ENCODE assay signal across 32 mouse cellular contexts in genomic region chr5:140093489-140093888, GRCm38 (mm10).
A peak's percentile ranks its signal among the peaks of the same experiment; 100 is the strongest.
DNase-seq lines count a peak whose midpoint lies in the region; ATAC-seq and TF ChIP-seq lines count a peak whose summit lies in the region.
"Had no signal": no experiment of that assay in that cellular context is flagged by ENCODE, and none has a peak within 500 bp of the region (broad histone marks: within the 10 kb centered on the region; RNA-seq: fewer than 3 reads in every experiment).

No protein-coding gene starts in this region.

- peak; percentile 23 to 48 for DNase-seq in cerebellum, adult 2 months
- no peak for DNase-seq in cerebellum, postnatal 4 days (ENCODE audit: low spot score in 2 of 2)
- no peak for DNase-seq in forebrain, embryonic 11.5 days (ENCODE audit: low spot score)
- peak; percentile 13 for DNase-seq in layer of hippocampus, adult 9-11 months
- no peak for DNase-seq in layer of hippocampus, adult 9-10 months (ENCODE audit: low spot score)
- DNase-seq: adrenal gland, adult 2 months; adrenal gland, postnatal 36 days; cerebellum, adult 11-12 months; gastrocnemius, postnatal 25 days; heart, adult 11 months; heart, postnatal 36 days; kidney, postnatal 36 days; layer of hippocampus, postnatal 36 days; right cerebral cortex, postnatal 4 days; thymus, adult 18-20 months; thymus, postnatal 25 days had no signal

- H3K27me3 ChIP-seq in cerebellum, adult 2 months (ENCODE audit: control insufficient read depth, insufficient read depth, low read length) = no peaks in the 10 kb centered on the region
- H3K27me3 ChIP-seq in forebrain, embryonic 13.5 days = no peaks in the 10 kb centered on the region
- no peaks in the 10 kb centered on the region for H3K27me3 ChIP-seq in forebrain, embryonic 11.5 days (ENCODE audit: control insufficient read depth, insufficient read depth, low read length)
- H3K27me3 ChIP-seq in forebrain, embryonic 16.5 days (replicated peaks; ENCODE audit: control insufficient read depth, insufficient read depth, low read length) = no peaks in the 10 kb centered on the region
- H3K27me3 ChIP-seq in intestine, embryonic 15.5 days (replicated peaks) = no peaks in the 10 kb centered on the region
- H3K27me3 ChIP-seq: CH12.LX; embryonic facial prominence, embryonic 15.5 days; limb, embryonic 13.5 days; lung, embryonic 15.5 days; midbrain, embryonic 15.5 days had no signal

- H3K4me1 ChIP-seq in cerebellum, adult 2 months (ENCODE audit: control insufficient read depth, insufficient read depth, low read length) = peaks cover 42% of the 10 kb centered on the region
- peaks cover 72% of the 10 kb centered on the region for H3K4me1 ChIP-seq in forebrain, embryonic 13.5 days
- no peaks in the 10 kb centered on the region for H3K4me1 ChIP-seq in forebrain, embryonic 11.5 days (replicated peaks; ENCODE audit: control insufficient read depth, insufficient read depth, low read length)
- H3K4me1 ChIP-seq in forebrain, embryonic 16.5 days (replicated peaks; ENCODE audit: control insufficient read depth, insufficient read depth, low read length) = peaks cover 48% of the 10 kb centered on the region
- H3K4me1 ChIP-seq in intestine, embryonic 15.5 days (replicated peaks) = no peaks in the 10 kb centered on the region
- H3K4me1 ChIP-seq: embryonic facial prominence, embryonic 10.5 days had no signal

- no peak overlapping the region for H3K27ac ChIP-seq in cerebellum, adult 2 months (ENCODE audit: insufficient read depth, low read length)
- H3K27ac ChIP-seq in forebrain, embryonic 13.5 days = peak overlapping the region; percentile 69
- H3K27ac ChIP-seq in forebrain, embryonic 11.5 days (ENCODE audit: low read depth, low read length) = no peak overlapping the region
- H3K27ac ChIP-seq in forebrain, embryonic 16.5 days (ENCODE audit: low read length) = peak overlapping the region; percentile 64
- H3K27ac ChIP-seq in intestine, embryonic 15.5 days = no peak overlapping the region
- H3K27ac ChIP-seq: embryonic facial prominence, embryonic 10.5 days; embryonic facial prominence, embryonic 15.5 days; hindbrain, embryonic 14.5 days; layer of hippocampus, adult 2 months; limb, embryonic 13.5 days; lung, embryonic 15.5 days; midbrain, embryonic 10.5 days; midbrain, embryonic 15.5 days; stomach, postnatal 0 days had no signal

- no peak overlapping the region for H3K9ac ChIP-seq in forebrain, embryonic 13.5 days
- no peak overlapping the region for H3K9ac ChIP-seq in forebrain, embryonic 11.5 days (ENCODE audit: low read length)
- H3K9ac ChIP-seq in forebrain, embryonic 16.5 days (replicated peaks; ENCODE audit: low read depth, low read length) = no peak overlapping the region
- H3K9ac ChIP-seq in intestine, embryonic 15.5 days = no peak overlapping the region
- H3K9ac ChIP-seq: embryonic facial prominence, embryonic 15.5 days; hindbrain, embryonic 14.5 days; limb, embryonic 13.5 days; lung, embryonic 15.5 days; midbrain, embryonic 15.5 days had no signal

- WGBS in cerebellum, adult 2 months = 73% methylated on average over 8 of the region's 8 CpGs
- WGBS in forebrain, embryonic 13.5 days = 73% methylated on average over 8 of the region's 8 CpGs
- WGBS in forebrain, embryonic 11.5 days = 91% methylated on average over 8 of the region's 8 CpGs
- WGBS in forebrain, embryonic 16.5 days = 52% methylated on average over 8 of the region's 8 CpGs
- 91% methylated on average over 8 of the region's 8 CpGs for WGBS in intestine, embryonic 15.5 days

- no peaks in the 10 kb centered on the region for H3K9me3 ChIP-seq in forebrain, embryonic 13.5 days (replicated peaks)
- H3K9me3 ChIP-seq in forebrain, embryonic 11.5 days (ENCODE audit: control insufficient read depth, low read length) = no peaks in the 10 kb centered on the region
- no peaks in the 10 kb centered on the region for H3K9me3 ChIP-seq in forebrain, embryonic 16.5 days (ENCODE audit: control insufficient read depth, low read length)
- H3K9me3 ChIP-seq in intestine, embryonic 15.5 days = no peaks in the 10 kb centered on the region
- H3K9me3 ChIP-seq: embryonic facial prominence, embryonic 10.5 days; embryonic facial prominence, embryonic 15.5 days; limb, embryonic 13.5 days; lung, embryonic 15.5 days; midbrain, embryonic 10.5 days; midbrain, embryonic 15.5 days had no signal

- H3K4me2 ChIP-seq in forebrain, embryonic 13.5 days = no peak overlapping the region
- H3K4me2 ChIP-seq in forebrain, embryonic 11.5 days (ENCODE audit: low read depth, low read length, severe bottlenecking) = no peak overlapping the region
- H3K4me2 ChIP-seq in forebrain, embryonic 16.5 days (ENCODE audit: low read length) = no peak overlapping the region
- H3K4me2 ChIP-seq in intestine, embryonic 15.5 days (replicated peaks) = no peak overlapping the region
- H3K4me2 ChIP-seq: embryonic facial prominence, embryonic 15.5 days; heart, embryonic 11.5 days; hindbrain, embryonic 14.5 days; limb, embryonic 13.5 days; liver, embryonic 11.5 days; lung, embryonic 15.5 days; midbrain, embryonic 15.5 days had no signal

- peaks cover 2% of the 10 kb centered on the region; the same call in 1 of the 2 replicates for H3K36me3 ChIP-seq in forebrain, embryonic 13.5 days (ENCODE audit: poor library complexity, severe bottlenecking)
- H3K36me3 ChIP-seq in forebrain, embryonic 11.5 days (ENCODE audit: control insufficient read depth, insufficient read depth, low read length) = no peaks in the 10 kb centered on the region
- H3K36me3 ChIP-seq in forebrain, embryonic 16.5 days (ENCODE audit: control insufficient read depth, insufficient read depth) = no peaks in the 10 kb centered on the region
- H3K36me3 ChIP-seq in intestine, embryonic 15.5 days = no peaks in the 10 kb centered on the region
- H3K36me3 ChIP-seq: midbrain, embryonic 15.5 days had no signal

- ATAC-seq in forebrain, embryonic 13.5 days = no peak
- ATAC-seq in forebrain, embryonic 11.5 days (replicated peaks; ENCODE audit: low FRiP score) = no peak
- ATAC-seq in forebrain, embryonic 16.5 days = peak; percentile 31; the same call in 1 of the 2 replicates
- no peak for ATAC-seq in intestine, embryonic 15.5 days
- ATAC-seq: activated CD4-positive, CD25-positive, alpha-beta regulatory T cell, adult 4 months; midbrain, embryonic 15.5 days had no signal

- TF ChIP-seq CTCF in cerebellum, adult 2 months (IDR thresholded peaks at IDR 0.05; ENCODE audit: borderline replicate concordance, insufficient read depth, low read depth, low read length) = no peak

- no peak overlapping the region for H3K4me3 ChIP-seq in cerebellum, adult 2 months (replicated peaks; ENCODE audit: insufficient read depth, low read depth, low read length)
- H3K4me3 ChIP-seq in forebrain, embryonic 13.5 days = no peak overlapping the region
- no peak overlapping the region for H3K4me3 ChIP-seq in forebrain, embryonic 11.5 days (ENCODE audit: low read depth, low read length)
- H3K4me3 ChIP-seq in forebrain, embryonic 16.5 days (replicated peaks; ENCODE audit: low read length) = no peak overlapping the region
- H3K4me3 ChIP-seq in intestine, embryonic 15.5 days (replicated peaks) = no peak overlapping the region
- H3K4me3 ChIP-seq: embryonic facial prominence, embryonic 10.5 days; embryonic facial prominence, embryonic 15.5 days; layer of hippocampus, adult 2 months; limb, embryonic 13.5 days; lung, embryonic 15.5 days; midbrain, embryonic 10.5 days; midbrain, embryonic 15.5 days had no signal

- TF ChIP-seq POLR2A in cerebellum, adult 2 months (IDR thresholded peaks at IDR 0.05; ENCODE audit: borderline replicate concordance, insufficient read depth, low read length) = no peak

Comparison
In these comparisons a context has a peak if more than half of its experiments do, and no peak if none do; other contexts are left out.
1. DNase-seq: peak in cerebellum, adult 2 months (2 of 2) and layer of hippocampus, adult 9-11 months (single experiment); none in cerebellum, postnatal 4 days (0 of 2), forebrain, embryonic 11.5 days (single experiment) and layer of hippocampus, adult 9-10 months (single experiment).
2. H3K27ac ChIP-seq: peak in forebrain, embryonic 13.5 days (single experiment) and forebrain, embryonic 16.5 days (single experiment); none in cerebellum, adult 2 months (single experiment), forebrain, embryonic 11.5 days (single experiment) and intestine, embryonic 15.5 days (single experiment).